Mouse (Mus musculus) fat pad, adult 2 months (tissue): ENCODE measurements around the gene Asrgl1.

ENCODE experiments used
- DNase-seq: peaks from one replicate; pipeline ENCODE4 v3.0.0-alpha.2; 2011; ENCODE audit warnings: low read depth, low spot score; ENCODE audit errors: extremely low read depth

The Asrgl1 gene

DNA sequence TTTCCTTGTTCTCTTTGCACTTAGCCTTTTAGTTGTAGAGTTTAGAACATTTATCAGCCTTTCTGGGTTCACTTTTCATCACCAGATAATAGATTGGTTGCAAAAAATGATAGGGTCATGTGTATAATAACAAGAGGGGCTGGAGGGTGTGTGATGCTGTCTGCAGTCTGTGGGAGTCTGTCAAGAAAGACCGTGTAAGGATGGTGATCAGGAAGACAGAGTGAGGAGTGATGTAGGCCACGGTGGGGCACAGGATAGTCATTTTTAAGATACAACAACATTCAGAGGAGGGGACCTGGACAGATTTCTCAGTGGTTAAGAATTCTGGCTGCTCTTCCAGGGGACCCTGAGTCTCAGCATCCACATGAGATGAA lies 63.3 kb downstream of the Asrgl1 start:
- no peak for DNase-seq

DNA sequence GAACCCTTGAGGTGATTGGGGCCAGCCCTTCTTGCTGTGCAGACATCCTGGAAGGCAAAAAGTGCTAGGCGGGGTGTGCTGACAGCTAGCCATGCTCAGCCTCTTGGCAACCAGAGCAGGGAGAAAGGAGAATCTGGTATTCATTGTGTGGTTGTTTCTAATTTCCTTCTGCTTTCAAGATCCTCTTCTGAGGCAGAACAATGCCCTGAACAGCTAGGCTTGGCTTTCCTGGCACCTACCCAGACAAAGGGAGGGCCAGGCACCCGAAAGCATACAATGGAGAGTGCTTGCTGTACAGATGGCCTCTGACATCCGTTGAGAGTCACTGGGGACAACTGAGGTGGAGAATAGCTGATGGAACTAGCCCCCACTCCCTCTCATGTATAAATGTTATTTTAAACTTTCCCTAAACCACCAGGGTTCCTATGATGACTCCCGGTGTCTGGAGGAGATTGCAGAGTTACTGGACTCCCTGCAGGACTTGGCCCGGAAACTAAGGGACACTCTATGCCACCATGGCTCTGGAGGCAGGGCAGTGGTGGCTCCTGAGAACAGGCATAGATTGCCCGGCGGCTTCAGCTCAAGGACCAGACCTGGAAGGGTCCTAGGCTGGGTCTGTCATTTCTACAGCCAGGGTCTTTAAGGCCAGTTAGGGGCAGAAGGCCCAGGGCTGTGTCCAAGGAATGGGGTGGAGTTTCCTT lies 63.8 kb downstream of the Asrgl1 start:
- no peak for DNase-seq

DNA sequence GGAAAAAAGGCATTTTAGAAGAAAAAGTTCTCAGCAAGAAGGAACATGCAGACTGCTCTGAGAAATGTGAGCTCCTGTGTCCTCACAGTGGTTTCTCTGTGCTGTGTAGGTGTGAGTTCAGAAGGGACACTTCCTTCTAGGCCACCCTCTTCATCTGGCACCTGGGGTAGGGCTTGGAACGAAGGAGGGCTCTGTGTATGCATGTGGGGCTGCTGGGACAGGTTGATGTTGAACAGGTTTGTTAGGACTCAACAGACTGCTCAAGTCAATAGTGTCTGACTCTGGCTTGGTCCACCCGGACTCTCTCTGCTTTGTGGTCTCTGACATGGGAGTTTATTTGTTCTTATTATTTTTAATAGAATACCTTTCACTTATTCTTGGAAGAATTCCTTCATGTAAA lies 65.1 kb downstream of the Asrgl1 start:
- DNase-seq, result no peak

DNA sequence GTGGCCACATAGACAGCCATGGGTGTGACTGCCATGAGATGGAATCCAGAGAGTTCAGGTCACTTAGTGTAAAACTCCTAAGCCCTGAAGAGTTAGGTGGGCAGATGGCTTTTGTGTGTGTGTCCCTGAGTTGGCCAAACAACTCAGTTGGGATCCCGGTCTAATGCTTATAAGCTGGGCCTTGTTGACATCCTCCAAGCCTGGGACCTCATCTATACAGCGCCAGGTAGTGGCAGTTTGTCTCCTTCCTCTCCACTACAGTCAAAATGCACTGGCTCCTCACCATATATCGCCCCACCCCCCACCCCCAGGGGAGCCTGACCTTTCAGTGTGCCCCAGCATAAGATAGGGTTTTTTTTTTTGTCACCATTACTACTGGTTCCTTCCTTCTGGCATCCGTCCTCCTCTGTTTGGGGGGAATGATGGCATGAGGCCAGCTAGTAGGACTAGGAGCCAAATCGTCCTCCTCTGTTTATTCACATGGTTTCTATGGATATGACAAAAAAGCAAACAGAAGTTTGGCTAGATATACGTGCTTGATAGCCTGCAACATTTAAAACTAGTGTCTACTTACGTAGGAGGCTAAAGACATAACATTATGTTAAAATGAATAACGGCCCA lies 65.6 kb downstream of the Asrgl1 start:
- DNase-seq, result no peak

DNA sequence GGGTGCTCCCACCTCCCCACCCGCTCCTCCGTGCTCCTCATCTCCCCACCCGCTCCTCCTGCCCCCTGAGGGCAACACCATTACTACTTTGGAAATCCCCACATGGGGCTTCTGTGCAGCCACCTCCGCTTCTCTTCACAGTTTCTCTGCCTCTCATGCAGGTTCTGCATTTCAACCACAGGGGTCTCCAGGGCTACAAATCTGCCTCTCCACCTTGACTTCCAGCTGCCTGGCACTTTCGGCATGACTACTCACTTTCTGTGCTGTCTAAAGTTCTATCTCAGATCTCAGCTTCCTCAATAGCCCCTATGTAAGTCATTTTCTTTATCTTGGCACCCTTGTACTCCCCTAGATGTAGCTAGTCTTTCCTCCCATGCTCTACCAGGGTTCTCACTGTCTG lies 68.1 kb downstream of the Asrgl1 start:
- DNase-seq, result no peak

DNA sequence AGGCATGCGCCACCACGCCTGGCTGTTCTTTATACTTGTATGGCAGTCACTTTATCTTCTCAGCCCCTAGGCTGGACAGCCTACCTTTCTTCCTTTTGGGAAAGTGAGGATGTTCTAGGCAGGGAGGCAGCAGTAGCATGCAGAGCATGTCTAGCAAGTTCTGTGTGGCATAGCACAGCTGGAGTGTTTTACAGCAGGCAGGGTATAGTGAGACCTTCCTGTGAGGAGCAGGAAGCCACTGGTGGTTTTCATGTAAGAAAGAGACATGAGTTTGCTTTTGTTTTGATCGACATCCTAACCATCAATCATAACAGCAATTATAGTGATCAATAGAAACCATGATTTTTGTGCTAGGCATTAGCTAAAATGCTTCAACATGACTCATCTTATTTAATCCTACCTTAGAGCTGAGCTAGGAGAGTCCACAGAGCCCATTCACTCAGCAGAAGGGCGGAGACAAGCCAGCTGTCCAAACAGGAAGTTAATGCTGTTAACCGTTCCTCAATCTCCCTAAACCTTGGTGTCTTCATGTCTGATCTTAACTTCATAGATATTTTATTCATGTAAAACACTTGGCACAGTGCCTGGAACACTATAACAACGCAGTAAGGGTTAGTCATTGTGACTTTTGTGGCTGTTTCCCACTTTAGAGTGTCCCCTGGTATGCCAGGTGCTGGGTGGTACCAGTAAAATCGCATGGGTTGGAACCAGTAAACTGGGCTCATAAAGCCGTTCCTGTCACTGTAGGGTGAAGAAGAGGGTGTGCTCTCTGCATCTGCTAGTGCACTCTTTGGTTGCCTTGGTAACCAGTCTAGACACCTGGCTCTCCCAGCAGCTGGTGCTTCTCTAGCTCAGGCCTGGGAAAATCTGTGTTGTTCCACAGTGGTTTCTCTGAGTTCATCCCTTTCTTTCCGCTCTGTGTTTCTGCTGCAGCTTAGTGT lies 69.5 kb downstream of the Asrgl1 start:
- DNase-seq, result no peak

DNA sequence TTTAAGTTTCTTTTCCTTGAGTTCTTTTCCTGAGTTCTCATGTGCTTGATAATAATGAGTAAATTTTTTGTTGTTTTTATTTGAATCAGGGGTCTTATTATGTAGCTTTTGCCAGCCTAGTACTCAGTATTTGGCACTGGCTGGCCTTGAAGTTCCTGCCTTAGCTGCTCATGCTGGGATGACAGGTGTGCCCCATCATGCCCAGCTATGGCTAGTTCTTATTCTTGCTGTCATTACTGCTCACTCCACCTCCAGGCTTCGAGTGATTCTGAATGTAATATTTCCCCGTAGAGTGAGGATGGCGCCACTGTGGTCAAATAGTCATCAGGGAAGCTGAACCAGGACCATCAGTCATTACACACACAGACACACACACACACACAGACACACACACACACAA lies 71.6 kb downstream of the Asrgl1 start:
- no peak for DNase-seq

DNA sequence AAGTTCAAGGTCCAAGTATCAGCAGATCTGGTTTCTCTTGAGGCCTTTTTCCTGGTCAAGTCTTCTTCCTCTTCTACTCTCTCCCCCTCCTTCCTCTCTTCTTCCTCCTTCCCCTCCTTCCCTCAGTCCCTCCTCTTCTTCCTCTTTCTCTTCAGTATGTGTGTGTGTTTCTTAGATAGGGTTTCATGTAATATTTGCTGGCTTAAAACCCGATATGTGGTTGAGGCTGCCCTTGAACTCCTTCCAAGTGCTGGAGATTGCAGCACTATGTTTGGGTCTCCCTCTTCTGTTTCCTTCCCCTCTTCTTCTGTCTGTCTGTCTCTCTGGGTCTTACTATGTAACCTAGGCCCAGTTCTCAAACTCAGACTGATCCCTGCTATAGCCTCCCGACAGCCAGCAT lies 72.6 kb downstream of the Asrgl1 start:
- DNase-seq, result no peak

DNA sequence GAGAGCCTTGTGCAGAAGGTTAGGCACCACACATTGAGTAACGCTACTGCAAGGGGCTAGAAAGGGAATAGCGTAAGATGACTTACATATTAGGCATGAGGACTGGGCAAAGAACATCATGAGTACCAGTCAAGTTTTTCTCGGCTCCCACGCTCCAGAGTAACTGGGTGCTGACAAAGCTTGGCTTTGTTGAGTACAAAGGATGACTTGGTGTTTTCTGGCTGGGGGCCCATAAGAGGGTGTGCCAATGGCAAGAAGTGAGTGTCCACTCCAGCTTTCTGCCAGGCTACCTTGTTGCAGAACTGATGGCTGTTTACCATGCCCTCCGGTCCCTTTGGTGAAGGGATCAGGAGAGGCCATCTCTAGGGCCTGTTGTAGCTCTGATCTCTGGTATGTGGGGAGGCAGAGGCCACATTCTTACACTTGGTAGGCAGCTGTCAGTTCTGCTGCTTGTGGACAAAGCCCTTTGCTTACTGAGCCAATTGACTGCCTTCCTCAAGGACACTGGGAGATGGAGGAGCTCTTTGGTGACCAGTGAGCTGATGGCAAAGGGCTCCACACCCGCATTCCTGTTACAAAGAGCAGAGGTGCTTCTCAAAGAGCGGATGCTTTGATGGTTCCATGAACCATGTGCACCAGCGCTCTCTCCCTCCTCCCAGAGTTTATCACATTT lies 74.1 kb downstream of the Asrgl1 start:
- DNase-seq, result peak; percentile 99

DNA sequence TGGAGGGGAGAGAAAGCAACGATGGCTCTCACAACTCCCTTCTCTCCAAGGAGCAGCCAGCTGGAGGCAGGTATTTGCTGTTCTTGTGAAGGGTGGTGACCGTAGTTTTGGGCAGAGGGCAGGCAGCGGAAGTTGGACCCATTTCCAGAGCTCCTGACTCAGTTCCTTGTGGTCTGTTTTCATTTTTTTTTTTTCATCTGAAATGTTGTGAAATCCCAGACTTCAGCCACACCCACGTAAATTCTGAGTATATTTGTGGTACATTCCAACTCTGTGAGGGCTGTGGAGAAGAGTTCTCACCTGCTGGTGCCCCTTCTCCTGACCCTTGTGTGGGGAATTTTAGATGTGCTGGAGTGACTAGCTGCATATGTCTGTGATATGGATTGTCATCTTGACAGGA lies 75.3 kb downstream of the Asrgl1 start:
- DNase-seq, result no peak
